Mouse (Mus musculus) midbrain, postnatal 0 days (tissue): ENCODE results near the gene Ntng1. TPM values are rescaled to one million over a fixed set of nuclear protein-coding genes. Genes with fewer than 3 reads are reported as not detected.

ENCODE experiments used
- ATAC-seq: fragments of 200-750 bp; cut with Nextera tagmentation; 2 replicates; pipeline ENCODE4 v1.8.0; 2017; ENCODE audit warnings: moderate number of reproducible peaks, mild to moderate bottlenecking, moderate TSS enrichment, moderate library complexity; ENCODE audit not compliant: low FRiP score
- DNase-seq: peaks from one replicate; pipeline ENCODE4 v3.0.0-alpha.2; 2015; ENCODE audit warnings: low spot score
- H3K27ac ChIP-seq: fragments of 300-500 bp; sonication (generic); 2 replicates; pipeline ENCODE4 v1.5.1; 2014; ENCODE audit warnings: low read depth, mild to moderate bottlenecking, low read length, mixed read lengths
- H3K27me3 ChIP-seq: fragments of 300-500 bp; sonication (generic); 2 replicates; pipeline ENCODE4 v1.6.1; 2014; ENCODE audit warnings: low read length, control low read depth, mixed read lengths; ENCODE audit not compliant: insufficient read depth
- H3K36me3 ChIP-seq: fragments of 300-500 bp; sonication (generic); 2 replicates; pipeline ENCODE4 v1.6.1; 2014; ENCODE audit warnings: low read length, control low read depth, mixed read lengths; ENCODE audit not compliant: insufficient read depth
- H3K4me1 ChIP-seq: fragments of 300-500 bp; sonication (generic); 2 replicates; pipeline ENCODE4 v1.6.1; 2014; ENCODE audit warnings: mild to moderate bottlenecking, control low read depth, antibody characterized with exemption, low read length, mixed read lengths; ENCODE audit not compliant: insufficient read depth
- H3K4me2 ChIP-seq: fragments of 300-500 bp; sonication (generic); 2 replicates; pipeline ENCODE4 v1.6.1; 2014; ENCODE audit warnings: low read depth, mild to moderate bottlenecking, low read length, mixed read lengths; ENCODE audit not compliant: poor library complexity, severe bottlenecking
- H3K4me3 ChIP-seq: fragments of 300-500 bp; sonication (generic); 2 replicates; pipeline ENCODE4 v1.5.1; 2014; ENCODE audit warnings: low read depth, mild to moderate bottlenecking, low read length, moderate library complexity
- H3K9ac ChIP-seq: fragments of 300-500 bp; sonication (generic); replicated peaks from 2 replicates; pipeline ENCODE4 v1.6.1; 2014; ENCODE audit warnings: mild to moderate bottlenecking, low read length, moderate library complexity, mixed read lengths; ENCODE audit not compliant: poor library complexity, severe bottlenecking
- H3K9me3 ChIP-seq: fragments of 300-500 bp; sonication (generic); 2 replicates; pipeline ENCODE4 v1.6.1; 2016; ENCODE audit warnings: low read length, control low read depth
- CTCF ChIP-seq: IDR thresholded peaks from 2 replicates; pipeline ENCODE4 v1.5.1; 2016; ENCODE audit warnings: antibody characterized with exemption, mild to moderate bottlenecking
- WGBS: fragments of 180-500 bp; shearing (Covaris S2); extraction: QIAGEN DNeasy Blood & Tissue Kit; methylation state at CpG from one replicate; pipeline ENCODE4 v1.1.7; 2014; 5-methylcytosine and 5-hydroxymethylcytosine counted together
- polyA plus RNA-seq: library from polyadenylated mRNA; unstranded; fragments of >200 nt; fragmentation: Nextera tagmentation; extraction: Ambion mirVana; gene quantifications from 2 replicates; pipeline ENCODE4 v1.2.1, GENCODE M21; 2015
- total RNA-seq: library from RNA; depleted of rRNA; stranded (reverse); fragments of >200 nt; gene quantifications from 2 replicates; pipeline ENCODE4 v1.2.3, GENCODE M21; 2014

Gene Ntng1
- total and polyA plus RNA-seq, 2 experiments from 2014 or later = 54.2 to 56.9 TPM

GRCm38 (mm10) chr3:110000349-110000748 lies 143.5 kb downstream of the Ntng1 start:
- no peaks in the 10 kb centered on the region; the same call in 1 of the 2 replicates for H3K4me1 ChIP-seq
- H3K27me3 ChIP-seq = no peaks in the 10 kb centered on the region
- no peaks in the 10 kb centered on the region for H3K36me3 ChIP-seq
- TF ChIP-seq CTCF = no peak
- no peak overlapping the region for H3K4me2 ChIP-seq
- no peak for ATAC-seq
- 11% methylated on average over 5 of the region's 5 CpGs for WGBS
- no peaks in the 10 kb centered on the region for H3K9me3 ChIP-seq
- DNase-seq = no peak
- no peak overlapping the region for H3K4me3 ChIP-seq
- H3K9ac ChIP-seq = no peak overlapping the region
- no peak overlapping the region for H3K27ac ChIP-seq

GRCm38 (mm10) chr3:109995663-109996024 lies 148.2 kb downstream of the Ntng1 start:
- no peaks in the 10 kb centered on the region; the same call in 1 of the 2 replicates for H3K4me1 ChIP-seq
- H3K27ac ChIP-seq = no peak overlapping the region
- H3K4me2 ChIP-seq = no peak overlapping the region
- no peaks in the 10 kb centered on the region for H3K27me3 ChIP-seq
- no peak for DNase-seq
- no peaks in the 10 kb centered on the region for H3K36me3 ChIP-seq
- 52% methylated on average over 4 of the region's 4 CpGs for WGBS
- no peak for TF ChIP-seq CTCF
- H3K4me3 ChIP-seq = no peak overlapping the region
- ATAC-seq = no peak
- H3K9ac ChIP-seq = no peak overlapping the region
- no peaks in the 10 kb centered on the region for H3K9me3 ChIP-seq

GRCm38 (mm10) chr3:109994978-109995662 lies 148.7 kb downstream of the Ntng1 start:
- peak; percentile 75; the same call in 1 of the 2 replicates for ATAC-seq
- WGBS = 26% methylated on average over 6 of the region's 6 CpGs
- peak overlapping the region; percentile 26; the same call in 1 of the 2 replicates for H3K27ac ChIP-seq

GRCm38 (mm10) chr3:109984086-109984485 lies 159.7 kb downstream of the Ntng1 start:
- no peak for TF ChIP-seq CTCF
- DNase-seq (peak; percentile 55), ATAC-seq (no peak; the same call in 1 of the 2 replicates)
- H3K4me1 ChIP-seq = no peaks in the 10 kb centered on the region
- no peaks in the 10 kb centered on the region for H3K9me3 ChIP-seq
- H3K36me3 ChIP-seq = no peaks in the 10 kb centered on the region
- H3K9ac ChIP-seq = no peak overlapping the region
- H3K4me3 ChIP-seq = no peak overlapping the region
- H3K4me2 ChIP-seq = no peak overlapping the region
- no peak overlapping the region for H3K27ac ChIP-seq
- no peaks in the 10 kb centered on the region for H3K27me3 ChIP-seq
- WGBS = 38% methylated on average over 2 of the region's 2 CpGs

More at GRCm38 (mm10) chr3:109994978-109995662, 148.7 kb downstream of the Ntng1 start:
- peak; percentile 83 for DNase-seq
- no peaks in the 10 kb centered on the region for H3K9me3 ChIP-seq
- no peaks in the 10 kb centered on the region for H3K27me3 ChIP-seq
- no peak for TF ChIP-seq CTCF
- no peak overlapping the region for H3K4me3 ChIP-seq
- no peaks in the 10 kb centered on the region for H3K36me3 ChIP-seq
- H3K4me1 ChIP-seq = no peaks in the 10 kb centered on the region; the same call in 1 of the 2 replicates
- H3K9ac ChIP-seq = no peak overlapping the region
- H3K4me2 ChIP-seq = no peak overlapping the region

- H3K4me1 ChIP-seq = no peaks in the 10 kb centered on the region
- H3K27me3 ChIP-seq = no peaks in the 10 kb centered on the region
- 81% methylated on average over 2 of the region's 2 CpGs for WGBS
- no peak for ATAC-seq
- no peak for DNase-seq
- H3K4me3 ChIP-seq = no peak overlapping the region
- no peaks in the 10 kb centered on the region for H3K9me3 ChIP-seq
- no peak overlapping the region for H3K9ac ChIP-seq
- TF ChIP-seq CTCF = no peak
- no peak overlapping the region for H3K27ac ChIP-seq
- H3K4me2 ChIP-seq = no peak overlapping the region
- H3K36me3 ChIP-seq = no peaks in the 10 kb centered on the region
These were observed 166.2 kb downstream of the Ntng1 start for GRCm38 (mm10) chr3:109977614-109978013.

GRCm38 (mm10) chr3:109975106-109975505 lies 168.7 kb downstream of the Ntng1 start:
- Histone ChIP-seq H3K27ac (no peak overlapping the region), H3K36me3 (no peaks in the 10 kb centered on the region), H3K4me3 (no peak overlapping the region), H3K4me1 (no peaks in the 10 kb centered on the region), H3K4me2 (no peak overlapping the region), H3K9me3 (no peaks in the 10 kb centered on the region), H3K9ac (no peak overlapping the region), H3K27me3 (no peaks in the 10 kb centered on the region)
- no peak for DNase-seq
- WGBS = 71% methylated on average over 4 of the region's 4 CpGs
- no peak for TF ChIP-seq CTCF
- ATAC-seq = no peak
